Mouse (Mus musculus): ENCODE results near the gene Syngr2. TPM values are rescaled to one million over a fixed set of nuclear protein-coding genes. Genes with fewer than 3 reads are reported as not detected.
"Not testable (repeated sequence)": the region's sequence is repeated elsewhere in the genome, so short reads cannot be mapped to it uniquely, and the experiment has no call there.

The Syngr2 gene
- polyA plus RNA-seq, 1 experiment: 229 TPM

- WGBS: 60% methylated on average over 6 of the region's 6 CpGs
- H3K4me3 ChIP-seq (ENCODE audit: low read depth, low read length): no peak overlapping the region
- H3K27ac ChIP-seq (ENCODE audit: insufficient read depth, low read depth, low read length): peak overlapping the region; percentile 27; the same call in 1 of the 2 replicates
- H3K36me3 ChIP-seq (ENCODE audit: control insufficient read depth, insufficient read depth, low read length): peaks cover 37% of the 10 kb centered on the region
- TF ChIP-seq POLR2A (IDR thresholded peaks at IDR 0.05; ENCODE audit: low read depth, low read length) (no peak), CTCF (IDR thresholded peaks at IDR 0.05; ENCODE audit: extremely low read depth, insufficient read length, insufficient replicate concordance, low read depth, low read length) (no peak)
- no peaks in the 10 kb centered on the region for H3K27me3 ChIP-seq (ENCODE audit: control insufficient read depth, insufficient read depth, low read length)
- H3K4me1 ChIP-seq (ENCODE audit: control insufficient read depth, insufficient read depth, insufficient read length, low read length): peaks cover 38% of the 10 kb centered on the region
Observed at GRCm38 (mm10) chr11:117814704-117815366, 5.4 kb downstream of the Syngr2 start.

DNA sequence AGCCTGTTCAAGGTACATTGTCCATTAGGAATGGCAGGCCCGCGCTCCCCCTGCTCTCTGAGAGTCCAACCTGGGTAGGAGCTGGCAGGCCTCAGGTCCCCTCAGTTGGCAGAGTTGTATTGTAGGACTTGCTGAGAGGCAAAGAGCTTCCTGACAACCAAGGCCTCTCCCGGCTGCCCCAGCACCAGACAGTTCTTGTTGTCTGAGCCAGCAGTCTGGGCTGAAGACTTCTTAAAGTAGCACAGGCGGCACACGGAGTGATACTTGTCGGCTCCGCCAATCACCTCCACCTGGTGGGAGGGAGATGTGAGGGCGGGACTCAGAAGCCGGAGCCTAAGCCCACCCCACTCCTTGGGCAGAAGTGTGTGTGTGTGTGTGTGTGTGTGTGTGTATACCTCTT is 6.4 kb downstream of the Syngr2 start:
- 71% methylated on average over 9 of the region's 9 CpGs for WGBS
- H3K27me3 ChIP-seq (ENCODE audit: control insufficient read depth, insufficient read depth, low read length); H3K4me3 ChIP-seq (ENCODE audit: low read depth, low read length); H3K27ac ChIP-seq (ENCODE audit: insufficient read depth, low read depth, low read length): not testable (repeated sequence)
- Histone ChIP-seq H3K36me3 (ENCODE audit: control insufficient read depth, insufficient read depth, low read length) (peaks cover 43% of the 10 kb centered on the region), H3K4me1 (ENCODE audit: control insufficient read depth, insufficient read depth, insufficient read length, low read length) (peaks cover 40% of the 10 kb centered on the region)

DNA sequence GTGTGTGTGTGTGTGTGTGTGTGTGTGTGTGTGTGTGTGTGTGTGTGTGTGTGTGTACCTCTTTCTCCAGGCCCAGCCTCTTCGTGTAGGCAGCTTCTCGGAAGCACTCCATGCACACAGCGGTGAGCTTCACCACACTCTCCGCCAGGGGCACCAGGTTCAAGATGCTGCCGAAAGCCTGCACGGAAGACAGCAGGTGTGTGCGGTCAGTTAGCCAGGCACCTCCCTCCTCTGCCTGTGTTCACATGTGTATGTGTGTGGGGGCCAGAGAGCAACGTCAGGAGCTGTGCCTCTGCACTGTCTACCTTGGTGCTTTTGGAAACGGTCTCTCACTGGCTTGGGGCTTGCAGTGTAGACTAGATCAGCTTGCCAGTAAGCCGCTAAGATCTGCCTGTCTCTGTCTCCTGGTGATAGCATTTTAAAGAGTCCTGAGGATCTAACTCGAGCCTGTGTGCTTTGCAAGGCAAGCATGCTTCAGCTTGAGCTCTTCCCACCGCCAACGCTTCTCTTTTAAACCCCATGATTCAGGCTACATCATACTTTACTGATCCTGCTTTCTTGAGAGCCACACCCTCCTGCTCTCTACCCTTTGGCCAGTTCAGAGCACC is 7.0 kb downstream of the Syngr2 start:
- Histone ChIP-seq H3K36me3 (ENCODE audit: control insufficient read depth, insufficient read depth, low read length) (peaks cover 43% of the 10 kb centered on the region), H3K27me3 (ENCODE audit: control insufficient read depth, insufficient read depth, low read length) (no peaks in the 10 kb centered on the region), H3K4me3 (ENCODE audit: low read depth, low read length) (no peak overlapping the region), H3K27ac (ENCODE audit: insufficient read depth, low read depth, low read length) (peak overlapping the region; percentile 52), H3K4me1 (ENCODE audit: control insufficient read depth, insufficient read depth, insufficient read length, low read length) (peaks cover 39% of the 10 kb centered on the region)
- TF ChIP-seq POLR2A (IDR thresholded peaks at IDR 0.05; ENCODE audit: low read depth, low read length) (0 out of 2 replicates have a peak, but pooled peaks have one; percentile 19), CTCF (IDR thresholded peaks at IDR 0.05; ENCODE audit: extremely low read depth, insufficient read length, insufficient replicate concordance, low read depth, low read length) (no peak)
- WGBS: 62% methylated on average over 13 of the region's 13 CpGs

DNA sequence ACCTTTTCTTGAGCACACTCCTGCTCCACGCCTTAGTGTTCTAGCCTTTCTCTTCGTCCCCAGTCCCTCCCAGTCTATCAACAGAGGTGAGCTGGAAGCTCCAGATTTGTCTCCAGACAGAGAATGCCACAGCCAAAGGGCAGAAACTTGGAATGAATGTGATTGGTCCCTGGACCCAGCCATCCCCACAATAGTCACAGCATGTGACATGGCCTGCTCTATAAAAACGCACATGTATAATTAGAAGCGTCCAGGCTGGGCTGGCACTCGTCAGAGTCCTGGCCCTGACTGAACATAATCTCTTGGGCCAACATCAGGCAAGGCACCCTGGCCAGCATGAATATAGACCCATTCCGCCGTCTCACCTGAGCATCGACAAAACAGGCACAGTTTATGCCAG is 9.6 kb downstream of the Syngr2 start:
- peaks cover 40% of the 10 kb centered on the region for H3K4me1 ChIP-seq (ENCODE audit: control insufficient read depth, insufficient read depth, insufficient read length, low read length)
- H3K36me3 ChIP-seq (ENCODE audit: control insufficient read depth, insufficient read depth, low read length): peaks cover 32% of the 10 kb centered on the region
- H3K27ac ChIP-seq (ENCODE audit: insufficient read depth, low read depth, low read length): no peak overlapping the region; the same call in 1 of the 2 replicates
- TF ChIP-seq POLR2A (IDR thresholded peaks at IDR 0.05; ENCODE audit: low read depth, low read length) (no peak), CTCF (IDR thresholded peaks at IDR 0.05; ENCODE audit: extremely low read depth, insufficient read length, insufficient replicate concordance, low read depth, low read length) (no peak)
- WGBS: 62% methylated on average over 8 of the region's 8 CpGs
- no peak overlapping the region for H3K4me3 ChIP-seq (ENCODE audit: low read depth, low read length)
- H3K27me3 ChIP-seq (ENCODE audit: control insufficient read depth, insufficient read depth, low read length): no peaks in the 10 kb centered on the region

GRCm38 (mm10) chr11:117820173-117820572 is 10.7 kb downstream of the Syngr2 start:
- TF ChIP-seq POLR2A (IDR thresholded peaks at IDR 0.05; ENCODE audit: low read depth, low read length) (no peak), CTCF (IDR thresholded peaks at IDR 0.05; ENCODE audit: extremely low read depth, insufficient read length, insufficient replicate concordance, low read depth, low read length) (no peak)
- 44% methylated on average over 7 of the region's 7 CpGs for WGBS
- Histone ChIP-seq H3K27me3 (ENCODE audit: control insufficient read depth, insufficient read depth, low read length) (no peaks in the 10 kb centered on the region), H3K27ac (ENCODE audit: insufficient read depth, low read depth, low read length) (no peak overlapping the region), H3K36me3 (ENCODE audit: control insufficient read depth, insufficient read depth, low read length) (peaks cover 24% of the 10 kb centered on the region), H3K4me3 (ENCODE audit: low read depth, low read length) (no peak overlapping the region), H3K4me1 (ENCODE audit: control insufficient read depth, insufficient read depth, insufficient read length, low read length) (peaks cover 35% of the 10 kb centered on the region)

- Histone ChIP-seq H3K27ac (ENCODE audit: insufficient read depth, low read depth, low read length) (no peak overlapping the region), H3K36me3 (ENCODE audit: control insufficient read depth, insufficient read depth, low read length) (peaks cover 24% of the 10 kb centered on the region), H3K4me1 (ENCODE audit: control insufficient read depth, insufficient read depth, insufficient read length, low read length) (peaks cover 29% of the 10 kb centered on the region), H3K4me3 (ENCODE audit: low read depth, low read length) (no peak overlapping the region), H3K27me3 (ENCODE audit: control insufficient read depth, insufficient read depth, low read length) (no peaks in the 10 kb centered on the region)
- 66% methylated on average over 9 of the region's 9 CpGs for WGBS
- TF ChIP-seq POLR2A (IDR thresholded peaks at IDR 0.05; ENCODE audit: low read depth, low read length) (no peak), CTCF (IDR thresholded peaks at IDR 0.05; ENCODE audit: extremely low read depth, insufficient read length, insufficient replicate concordance, low read depth, low read length) (no peak)
Observed at GRCm38 (mm10) chr11:117821868-117822267, 12.4 kb downstream of the Syngr2 start.

DNA sequence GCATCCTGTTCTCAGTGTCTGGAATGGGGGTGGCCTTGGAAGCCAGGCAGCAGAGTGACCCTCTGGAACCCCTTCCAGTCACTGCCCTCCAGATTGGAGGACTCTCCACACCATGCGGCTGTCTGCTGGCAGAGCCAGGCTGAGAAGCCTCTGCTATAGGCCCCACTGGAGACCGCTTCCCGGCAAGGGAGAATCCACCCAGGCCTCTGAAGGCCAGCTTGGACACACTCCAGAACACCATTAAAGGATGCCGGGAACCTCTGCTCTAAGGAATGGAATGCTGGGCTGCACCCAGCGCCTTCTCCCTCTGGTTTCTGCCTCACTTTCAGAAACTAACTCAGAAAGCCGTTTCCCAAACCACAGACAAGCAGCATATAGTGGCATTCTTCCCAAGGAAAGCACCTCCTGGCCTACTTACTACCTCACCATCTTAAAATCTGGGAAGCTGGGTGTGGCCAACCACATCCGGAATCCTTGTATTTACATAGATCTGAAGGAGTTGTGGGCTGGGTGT is 13.3 kb downstream of the Syngr2 start:
- peak overlapping the region; percentile 25 for H3K27ac ChIP-seq (ENCODE audit: insufficient read depth, low read depth, low read length)
- no peak overlapping the region for H3K4me3 ChIP-seq (ENCODE audit: low read depth, low read length)
- H3K36me3 ChIP-seq (ENCODE audit: control insufficient read depth, insufficient read depth, low read length): peaks cover 17% of the 10 kb centered on the region
- 52% methylated on average over 7 of the region's 7 CpGs for WGBS
- H3K27me3 ChIP-seq (ENCODE audit: control insufficient read depth, insufficient read depth, low read length): no peaks in the 10 kb centered on the region
- H3K4me1 ChIP-seq (ENCODE audit: control insufficient read depth, insufficient read depth, insufficient read length, low read length): peaks cover 34% of the 10 kb centered on the region
- TF ChIP-seq POLR2A (IDR thresholded peaks at IDR 0.05; ENCODE audit: low read depth, low read length) (no peak), CTCF (IDR thresholded peaks at IDR 0.05; ENCODE audit: extremely low read depth, insufficient read length, insufficient replicate concordance, low read depth, low read length) (no peak)

All from small intestine, adult 2 months (tissue).